Mouse (Mus musculus): ENCODE measurements at regions not wholly inside any gene's neighbourhood (a gene's known extent, or its start where the extent isn't known, plus 50 kb on each side); places are given as distances from the start of the nearest gene placed in this dataset.
"Not testable (repeated sequence)": the region's sequence is repeated elsewhere in the genome, so short reads cannot be mapped to it uniquely, and the experiment has no call there.

DNA sequence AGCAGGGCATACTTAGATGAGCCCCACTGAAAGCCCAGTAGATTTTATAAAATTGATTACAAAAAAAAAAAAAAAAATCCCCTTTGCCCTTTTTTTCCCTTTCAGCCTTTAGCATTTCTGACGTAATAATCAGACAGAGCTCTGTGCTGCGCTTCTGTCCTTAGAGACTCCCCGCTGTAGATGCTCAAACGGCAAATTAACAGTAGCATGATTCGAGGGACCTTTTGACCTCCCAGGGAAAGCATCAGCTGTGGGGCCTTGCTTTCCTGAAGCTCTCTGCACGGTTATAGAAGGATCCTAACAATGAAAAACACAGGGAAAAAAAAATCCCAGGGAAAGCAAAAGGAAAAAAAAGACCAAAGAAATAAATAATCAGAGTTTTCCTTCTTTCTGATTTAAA is 169.2 kb downstream of the Brms1l start:
- no peaks in the 10 kb centered on the region for H3K27me3 ChIP-seq (ENCODE audit: control insufficient read depth, insufficient read depth, low read length)
- TF ChIP-seq CTCF (IDR thresholded peaks at IDR 0.05; ENCODE audit: control insufficient read depth, insufficient read depth, insufficient replicate concordance, low read depth, low read length), result no peak
- TF ChIP-seq POLR2A (IDR thresholded peaks at IDR 0.05; ENCODE audit: control insufficient read depth, low read depth, low read length), result no peak
- H3K36me3 ChIP-seq (ENCODE audit: control insufficient read depth, insufficient read depth, low read length), result no peaks in the 10 kb centered on the region
- H3K4me3 ChIP-seq (ENCODE audit: control insufficient read depth, low read depth, low read length), result no peak overlapping the region
- H3K27ac ChIP-seq (ENCODE audit: control insufficient read depth, insufficient read depth, low read depth, low read length), result no peak overlapping the region
- H3K4me1 ChIP-seq (ENCODE audit: control insufficient read depth, insufficient read depth, low read length), result no peaks in the 10 kb centered on the region

- H3K4me3 ChIP-seq (ENCODE audit: control insufficient read depth, low read depth, low read length), result no peak overlapping the region
- H3K27me3 ChIP-seq (ENCODE audit: control insufficient read depth, insufficient read depth, low read length), result no peaks in the 10 kb centered on the region
- no peak overlapping the region for H3K27ac ChIP-seq (ENCODE audit: control insufficient read depth, insufficient read depth, low read depth, low read length)
- H3K4me1 ChIP-seq (ENCODE audit: control insufficient read depth, insufficient read depth, low read length), result no peaks in the 10 kb centered on the region
- TF ChIP-seq CTCF (IDR thresholded peaks at IDR 0.05; ENCODE audit: control insufficient read depth, insufficient read depth, insufficient replicate concordance, low read depth, low read length) (no peak), POLR2A (IDR thresholded peaks at IDR 0.05; ENCODE audit: control insufficient read depth, low read depth, low read length) (no peak)
- H3K36me3 ChIP-seq (ENCODE audit: control insufficient read depth, insufficient read depth, low read length), result no peaks in the 10 kb centered on the region
Observed at GRCm38 (mm10) chr12:56004479-56004878, 168.4 kb downstream of the Brms1l start.

DNA sequence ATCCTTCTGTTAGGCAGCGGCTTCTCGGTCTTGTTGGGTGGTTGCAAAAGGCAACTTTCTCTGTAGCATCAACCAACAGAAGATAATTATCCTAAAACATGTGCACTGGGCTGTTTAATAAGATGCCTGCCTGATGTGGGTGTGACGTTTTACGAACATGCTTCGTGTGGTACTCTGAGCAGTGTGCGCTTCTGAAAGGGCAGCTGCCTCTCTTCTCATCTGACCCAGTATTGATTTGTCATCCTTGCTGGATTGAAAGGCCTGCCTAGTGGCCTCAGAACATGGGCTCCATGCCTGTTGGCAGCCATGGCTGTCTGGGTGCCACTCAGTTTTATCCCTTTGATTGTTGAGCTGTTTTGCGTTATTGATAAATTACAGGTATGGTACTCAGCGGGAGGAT is 167.4 kb downstream of the Brms1l start:
- TF ChIP-seq CTCF (IDR thresholded peaks at IDR 0.05; ENCODE audit: control insufficient read depth, insufficient read depth, insufficient replicate concordance, low read depth, low read length), result no peak
- Histone ChIP-seq H3K27me3 (ENCODE audit: control insufficient read depth, insufficient read depth, low read length) (no peaks in the 10 kb centered on the region), H3K27ac (ENCODE audit: control insufficient read depth, insufficient read depth, low read depth, low read length) (no peak overlapping the region)

GRCm38 (mm10) chr12:55996585-55997377 is 160.7 kb downstream of the Brms1l start:
- TF ChIP-seq POLR2A (IDR thresholded peaks at IDR 0.05; ENCODE audit: control insufficient read depth, low read depth, low read length) (no peak), CTCF (IDR thresholded peaks at IDR 0.05; ENCODE audit: control insufficient read depth, insufficient read depth, insufficient replicate concordance, low read depth, low read length) (no peak)
- no peaks in the 10 kb centered on the region for H3K27me3 ChIP-seq (ENCODE audit: control insufficient read depth, insufficient read depth, low read length)
- H3K4me3 ChIP-seq (ENCODE audit: control insufficient read depth, low read depth, low read length), result no peak overlapping the region
- no peak overlapping the region for H3K27ac ChIP-seq (ENCODE audit: control insufficient read depth, insufficient read depth, low read depth, low read length)
- H3K4me1 ChIP-seq (ENCODE audit: control insufficient read depth, insufficient read depth, low read length), result no peaks in the 10 kb centered on the region
- no peaks in the 10 kb centered on the region for H3K36me3 ChIP-seq (ENCODE audit: control insufficient read depth, insufficient read depth, low read length)

More for the DNA sequence above, 167.4 kb downstream of the Brms1l start:
- no peak overlapping the region for H3K4me3 ChIP-seq (ENCODE audit: control insufficient read depth, low read depth, low read length)
- H3K36me3 ChIP-seq (ENCODE audit: control insufficient read depth, insufficient read depth, low read length), result no peaks in the 10 kb centered on the region
- H3K4me1 ChIP-seq (ENCODE audit: control insufficient read depth, insufficient read depth, low read length), result no peaks in the 10 kb centered on the region

GRCm38 (mm10) chr12:55983565-55984351 is 147.6 kb downstream of the Brms1l start:
- H3K27me3 ChIP-seq (ENCODE audit: control insufficient read depth, insufficient read depth, low read length), result no peaks in the 10 kb centered on the region
- H3K4me1 ChIP-seq (ENCODE audit: control insufficient read depth, insufficient read depth, low read length), result no peaks in the 10 kb centered on the region
- TF ChIP-seq CTCF (IDR thresholded peaks at IDR 0.05; ENCODE audit: control insufficient read depth, insufficient read depth, insufficient replicate concordance, low read depth, low read length) (no peak), POLR2A (IDR thresholded peaks at IDR 0.05; ENCODE audit: control insufficient read depth, low read depth, low read length) (no peak)
- no peak overlapping the region for H3K4me3 ChIP-seq (ENCODE audit: control insufficient read depth, low read depth, low read length)
- H3K27ac ChIP-seq (ENCODE audit: control insufficient read depth, insufficient read depth, low read depth, low read length), result no peak overlapping the region
- H3K36me3 ChIP-seq (ENCODE audit: control insufficient read depth, insufficient read depth, low read length), result no peaks in the 10 kb centered on the region

DNA sequence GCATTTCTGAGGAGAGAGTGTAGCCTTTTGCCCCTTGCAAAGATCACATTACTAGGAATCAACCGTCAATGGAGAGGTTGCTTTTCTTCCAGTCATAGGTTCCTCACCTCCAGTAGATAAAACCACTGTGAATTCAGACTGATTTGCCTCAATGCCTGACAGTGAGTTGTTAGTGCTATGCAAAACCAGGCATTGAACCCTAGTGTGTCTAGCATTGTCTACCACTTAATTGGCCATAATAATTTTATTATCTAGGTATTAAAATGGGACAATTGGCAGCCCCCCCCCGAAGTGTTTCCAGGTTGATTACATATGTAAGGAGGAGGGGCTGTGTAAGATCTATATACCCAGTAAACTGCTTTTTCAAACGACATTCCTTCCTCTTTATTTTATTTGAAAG is 147.0 kb downstream of the Brms1l start:
- no peak overlapping the region for H3K27ac ChIP-seq (ENCODE audit: control insufficient read depth, insufficient read depth, low read depth, low read length)
- TF ChIP-seq CTCF (IDR thresholded peaks at IDR 0.05; ENCODE audit: control insufficient read depth, insufficient read depth, insufficient replicate concordance, low read depth, low read length) (no peak), POLR2A (IDR thresholded peaks at IDR 0.05; ENCODE audit: control insufficient read depth, low read depth, low read length) (no peak)
- H3K4me3 ChIP-seq (ENCODE audit: control insufficient read depth, low read depth, low read length), result no peak overlapping the region
- H3K36me3 ChIP-seq (ENCODE audit: control insufficient read depth, insufficient read depth, low read length), result no peaks in the 10 kb centered on the region
- H3K27me3 ChIP-seq (ENCODE audit: control insufficient read depth, insufficient read depth, low read length), result no peaks in the 10 kb centered on the region
- H3K4me1 ChIP-seq (ENCODE audit: control insufficient read depth, insufficient read depth, low read length), result no peaks in the 10 kb centered on the region

DNA sequence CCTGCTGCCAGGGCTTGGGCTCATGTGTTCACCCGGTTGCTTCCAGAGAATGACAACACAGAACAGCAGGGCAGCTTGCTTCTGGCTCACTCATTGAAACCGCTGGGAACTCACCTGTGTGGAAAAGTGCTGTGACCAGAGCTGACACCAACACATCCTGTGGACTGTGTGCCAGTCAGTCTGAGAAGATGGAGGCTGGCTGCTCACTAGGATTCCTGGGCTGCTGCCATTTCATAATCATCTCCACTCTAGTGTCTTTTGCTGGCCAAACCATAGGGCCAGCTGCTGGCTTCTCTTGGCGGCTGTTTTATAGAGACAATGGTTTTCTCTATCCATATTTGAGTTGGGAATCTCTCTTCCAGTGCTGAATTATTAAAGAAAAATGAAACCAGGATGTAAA is 138.1 kb downstream of the Brms1l start:
- no peak overlapping the region for H3K27ac ChIP-seq (ENCODE audit: control insufficient read depth, insufficient read depth, low read depth, low read length)
- no peaks in the 10 kb centered on the region for H3K4me1 ChIP-seq (ENCODE audit: control insufficient read depth, insufficient read depth, low read length)
- H3K36me3 ChIP-seq (ENCODE audit: control insufficient read depth, insufficient read depth, low read length), result no peaks in the 10 kb centered on the region
- H3K4me3 ChIP-seq (ENCODE audit: control insufficient read depth, low read depth, low read length), result no peak overlapping the region
- H3K27me3 ChIP-seq (ENCODE audit: control insufficient read depth, insufficient read depth, low read length), result no peaks in the 10 kb centered on the region
- TF ChIP-seq CTCF (IDR thresholded peaks at IDR 0.05; ENCODE audit: control insufficient read depth, insufficient read depth, insufficient replicate concordance, low read depth, low read length) (no peak), POLR2A (IDR thresholded peaks at IDR 0.05; ENCODE audit: control insufficient read depth, low read depth, low read length) (no peak)

GRCm38 (mm10) chr12:55959319-55959718 is 123.2 kb downstream of the Brms1l start:
- not testable (repeated sequence) for H3K36me3 ChIP-seq (ENCODE audit: control insufficient read depth, insufficient read depth, low read length); H3K27ac ChIP-seq (ENCODE audit: control insufficient read depth, insufficient read depth, low read depth, low read length); H3K4me3 ChIP-seq (ENCODE audit: control insufficient read depth, low read depth, low read length); H3K27me3 ChIP-seq (ENCODE audit: control insufficient read depth, insufficient read depth, low read length); H3K4me1 ChIP-seq (ENCODE audit: control insufficient read depth, insufficient read depth, low read length)
